Mouse (Mus musculus) frontal cortex, postnatal 10 days (tissue): Measurements from ENCODE around the gene Comtd1.

Experiments
- DNase-seq, 2 experiments: peaks; one replicate each; pipeline ENCODE4 v3.0.0; 2022; ENCODE audit warnings: low spot score in 2 of 2, mixed read lengths in 1 of 2

The Comtd1 gene

GRCm38 (mm10) chr14:21838336-21839017 is 10.3 kb downstream of the Comtd1 start:
- no peak for DNase-seq

GRCm38 (mm10) chr14:21831830-21832403 is 16.9 kb downstream of the Comtd1 start:
- no peak for DNase-seq

GRCm38 (mm10) chr14:21830876-21831767 is 17.7 kb downstream of the Comtd1 start:
- DNase-seq = peak; percentile 91 to 96

- DNase-seq = no peak
Measured at GRCm38 (mm10) chr14:21825786-21826491, 22.8 kb downstream of the Comtd1 start.

- no peak for DNase-seq
Measured at GRCm38 (mm10) chr14:21824938-21825337, 23.8 kb downstream of the Comtd1 start, which contains the start of gene Vdac2. Gene Vdac2 (plus strand): TSS chr14:21825238.

- no peak for DNase-seq
Measured at GRCm38 (mm10) chr14:21823897-21824296, 24.9 kb downstream of the Comtd1 start.

- peak; percentile 44 to 55 for DNase-seq
Measured at GRCm38 (mm10) chr14:21822795-21823374, 25.9 kb downstream of the Comtd1 start.

GRCm38 (mm10) chr14:21822307-21822706 is 26.5 kb downstream of the Comtd1 start:
- DNase-seq = no peak

- DNase-seq = no peak
Measured at GRCm38 (mm10) chr14:21820880-21821505, 27.8 kb downstream of the Comtd1 start.

- DNase-seq = no peak
Measured at GRCm38 (mm10) chr14:21817453-21817852, 31.3 kb downstream of the Comtd1 start.

- DNase-seq = no peak
Measured at GRCm38 (mm10) chr14:21816255-21816654, 32.5 kb downstream of the Comtd1 start.

- no peak for DNase-seq
Measured at GRCm38 (mm10) chr14:21814606-21815005, 34.2 kb downstream of the Comtd1 start.

GRCm38 (mm10) chr14:21813847-21814246 is 34.9 kb downstream of the Comtd1 start:
- DNase-seq = no peak

GRCm38 (mm10) chr14:21813216-21813615 is 35.6 kb downstream of the Comtd1 start:
- DNase-seq = no peak

GRCm38 (mm10) chr14:21812590-21813162 is 36.1 kb downstream of the Comtd1 start:
- peak in 1 of 2 experiments; percentile 26 for DNase-seq

- no peak for DNase-seq
Measured at GRCm38 (mm10) chr14:21811744-21812393, 36.9 kb downstream of the Comtd1 start.

GRCm38 (mm10) chr14:21811301-21811700 is 37.5 kb downstream of the Comtd1 start:
- DNase-seq = no peak

GRCm38 (mm10) chr14:21809418-21809817 is 39.4 kb downstream of the Comtd1 start:
- DNase-seq = no peak

- no peak for DNase-seq
Measured at GRCm38 (mm10) chr14:21808208-21808922, 40.4 kb downstream of the Comtd1 start.
